Mouse (Mus musculus): ENCODE measurements around the gene Sult6b2.
A peak's percentile ranks its signal among the peaks of the same experiment; 100 is the strongest.

Gene Sult6b2

GRCm38 (mm10) chr6:142779045-142779811 is 25.1 kb downstream of the Sult6b2 start:
- no peak for DNase-seq (ENCODE audit: low spot score)

DNA sequence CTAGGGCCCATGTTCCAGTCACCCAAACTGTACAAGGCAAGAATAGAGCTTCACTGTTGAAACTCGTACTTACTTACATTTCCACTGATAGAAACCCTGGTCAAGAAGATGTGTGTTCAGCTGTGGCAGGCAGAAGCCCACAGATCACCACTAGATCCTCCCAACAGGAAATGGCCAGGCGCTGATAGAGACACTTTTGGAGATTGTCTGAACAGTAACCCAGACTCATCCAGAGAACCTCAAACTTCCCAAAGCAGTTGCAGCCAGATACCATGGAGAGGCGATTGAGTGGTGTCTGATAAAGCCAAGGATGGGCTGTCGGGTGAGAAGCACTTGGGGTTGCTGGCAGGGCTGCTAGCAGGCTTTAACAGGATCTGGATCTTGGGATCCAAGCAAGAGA is 27.4 kb downstream of the Sult6b2 start:
- no peak for DNase-seq (ENCODE audit: low spot score)

GRCm38 (mm10) chr6:142773566-142773965 is 30.7 kb downstream of the Sult6b2 start:
- no peak for DNase-seq (ENCODE audit: low spot score)

- DNase-seq (ENCODE audit: low spot score), result no peak
These were observed 32.7 kb downstream of the Sult6b2 start for GRCm38 (mm10) chr6:142771643-142772042.

DNA sequence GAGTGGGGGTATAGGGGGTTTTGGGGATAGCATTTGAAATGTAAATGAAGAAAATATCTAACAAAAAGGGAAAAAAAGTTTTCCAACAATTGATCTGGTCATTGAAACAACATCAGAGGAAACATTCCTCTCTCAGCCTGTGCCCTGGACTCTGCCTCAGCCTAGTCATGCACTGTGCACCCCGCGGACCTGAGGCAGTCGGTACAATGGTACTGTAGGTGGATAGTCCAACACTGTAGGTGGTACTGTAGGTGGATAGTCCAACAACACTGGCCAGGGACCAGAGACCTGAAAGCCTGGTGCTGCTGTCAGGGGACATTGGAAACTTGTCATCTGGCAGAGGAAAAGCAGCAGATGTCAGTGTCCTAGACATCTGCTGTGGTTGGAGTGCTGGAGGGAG is 34.4 kb downstream of the Sult6b2 start:
- DNase-seq (ENCODE audit: low spot score), result no peak

DNA sequence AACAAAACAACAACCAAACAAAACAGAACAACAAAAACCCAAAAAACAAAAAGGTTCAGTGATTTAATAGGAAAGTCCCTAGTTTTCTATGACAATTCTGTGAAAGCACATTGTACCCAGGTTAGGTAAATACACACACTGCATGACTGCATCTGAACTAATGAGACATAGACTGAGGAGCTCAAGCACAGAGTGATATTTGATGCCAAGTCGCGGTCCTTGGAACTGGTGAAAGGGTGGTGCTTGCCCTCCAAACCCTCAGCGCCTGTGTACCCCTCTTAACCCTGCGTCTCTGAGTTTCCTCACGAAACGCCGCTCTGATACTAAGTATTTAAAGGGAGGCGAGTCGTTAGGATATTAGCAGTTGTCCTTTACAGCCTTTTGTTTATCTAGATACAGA is 37.0 kb downstream of the Sult6b2 start:
- DNase-seq (ENCODE audit: low spot score), result no peak

DNA sequence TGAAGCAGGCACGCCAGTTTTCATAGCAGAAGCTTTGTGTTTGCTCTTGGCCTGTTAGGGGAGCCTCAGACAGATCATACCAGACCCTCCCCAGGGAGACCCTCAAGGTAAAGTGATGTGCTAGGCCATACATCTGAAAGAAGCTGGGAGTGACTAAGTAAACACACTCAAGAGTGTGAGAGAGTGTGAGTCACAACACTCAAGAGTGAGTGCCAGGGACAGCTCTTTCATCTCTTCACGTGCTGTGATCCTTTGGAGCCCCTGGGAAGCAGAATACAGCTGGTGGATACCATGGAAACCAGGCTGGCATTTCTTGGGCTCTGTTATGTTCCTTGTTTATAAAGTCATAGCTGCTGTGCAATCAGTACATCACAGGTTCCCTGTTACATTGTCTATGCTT is 39.4 kb downstream of the Sult6b2 start:
- no peak for DNase-seq (ENCODE audit: low spot score)

- no peak for DNase-seq (ENCODE audit: low spot score)
These were observed 44.7 kb downstream of the Sult6b2 start for GRCm38 (mm10) chr6:142759633-142760032.

GRCm38 (mm10) chr6:142758562-142758961 is 45.7 kb downstream of the Sult6b2 start:
- no peak for DNase-seq (ENCODE audit: low spot score)

- DNase-seq (ENCODE audit: low spot score), result no peak
These were observed 46.3 kb downstream of the Sult6b2 start for GRCm38 (mm10) chr6:142757976-142758375.

DNA sequence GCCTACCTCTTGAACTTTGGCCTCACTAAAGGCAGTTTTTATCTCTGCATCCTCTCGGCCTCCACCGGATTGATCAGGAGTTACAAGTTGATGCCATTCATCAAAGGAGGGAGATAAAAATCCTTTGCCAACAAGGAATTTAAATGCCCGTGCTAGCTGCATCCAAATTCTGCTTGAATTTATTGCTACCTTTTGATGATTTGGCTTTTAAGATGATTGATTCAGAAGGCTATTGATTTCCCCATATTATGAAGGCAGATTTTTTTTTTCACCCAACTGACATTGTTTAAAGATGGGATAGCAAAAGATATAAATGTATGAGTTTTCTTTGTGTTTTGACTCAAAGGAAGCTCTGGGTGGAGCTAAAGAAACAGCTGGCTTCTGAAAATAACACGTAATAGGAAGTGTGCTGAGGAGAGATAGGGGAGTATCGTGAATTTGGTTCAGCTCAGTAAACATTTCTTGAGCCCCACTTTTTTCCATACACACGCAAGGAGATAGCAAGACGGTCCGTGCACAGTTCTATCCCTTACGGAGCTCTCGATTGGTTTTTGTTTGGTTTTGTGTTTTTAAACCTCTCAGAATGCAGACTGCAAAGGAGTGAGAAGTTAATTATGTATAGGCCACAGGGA is 46.9 kb downstream of the Sult6b2 start:
- DNase-seq (ENCODE audit: low spot score), result no peak

- peak; percentile 58 for DNase-seq (ENCODE audit: low spot score)
These were observed 47.6 kb downstream of the Sult6b2 start, which contains the start of gene Cmas for GRCm38 (mm10) chr6:142756507-142757333. TSS of gene Cmas (plus strand) at chr6:142756686.

DNA sequence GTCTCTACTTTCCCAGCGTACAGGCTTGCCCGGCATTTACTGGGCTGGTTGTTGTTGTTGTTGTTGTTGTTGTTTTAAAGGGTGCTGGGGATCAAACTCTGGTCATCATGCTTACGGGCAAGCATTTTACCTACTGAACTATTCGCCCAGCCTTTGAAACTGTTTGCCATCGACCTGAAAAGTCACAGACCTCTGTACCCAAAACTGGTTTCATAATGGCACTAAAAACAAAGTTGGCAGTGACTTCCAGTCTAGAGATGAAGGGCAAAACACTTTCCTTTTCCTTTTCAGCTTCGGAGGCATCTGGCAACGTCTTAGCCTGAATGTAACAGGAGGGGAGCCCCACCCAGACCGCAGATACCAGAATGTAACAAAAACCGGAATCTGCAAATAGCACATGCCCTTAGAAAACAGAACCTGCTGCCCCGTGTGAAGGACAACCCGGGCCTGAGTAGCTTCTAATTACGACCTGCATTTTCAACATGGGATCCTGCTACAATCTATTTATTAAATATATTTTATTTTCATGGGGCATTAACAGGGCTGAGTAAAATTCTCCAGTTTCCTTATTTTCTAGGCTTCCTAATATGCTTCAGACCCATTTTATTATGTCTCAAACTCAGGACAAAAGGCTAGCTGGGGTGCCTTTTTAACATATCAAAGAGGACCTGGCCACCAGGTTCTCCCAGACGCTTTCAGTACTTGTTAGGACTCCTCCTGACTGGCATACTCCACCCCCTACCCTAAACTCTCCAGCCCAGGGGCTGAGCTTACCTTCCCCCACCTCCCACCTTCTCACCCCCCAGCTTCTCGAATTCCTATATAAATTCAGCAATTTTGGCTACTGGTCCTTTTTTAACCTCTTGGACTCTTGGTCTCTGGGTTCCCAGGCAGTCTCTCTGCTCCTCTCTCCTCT is 51.7 kb downstream of the Sult6b2 start:
- no peak for DNase-seq (ENCODE audit: low spot score)

GRCm38 (mm10) chr6:142751365-142751764 is 52.9 kb downstream of the Sult6b2 start:
- no peak for DNase-seq (ENCODE audit: low spot score)

GRCm38 (mm10) chr6:142748057-142748708 is 56.1 kb downstream of the Sult6b2 start:
- no peak for DNase-seq (ENCODE audit: low spot score)

DNA sequence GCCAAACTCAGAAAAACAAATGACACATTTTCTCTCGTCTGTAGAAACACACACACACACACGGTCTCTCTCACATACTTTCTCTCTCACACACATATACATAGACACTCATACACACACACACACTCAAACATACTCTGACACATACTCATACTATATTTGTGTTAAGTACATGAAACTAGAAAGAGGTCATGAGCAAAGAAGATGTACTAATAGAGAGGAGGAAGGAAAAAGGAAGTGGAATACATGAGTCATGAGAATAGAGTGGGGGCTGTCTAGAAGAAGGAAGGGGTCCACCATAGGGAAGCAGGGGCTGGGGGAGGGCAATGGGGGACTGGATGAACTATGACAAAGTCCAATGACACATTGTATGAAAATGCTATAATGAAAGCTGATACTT is 57.1 kb downstream of the Sult6b2 start:
- no peak for DNase-seq (ENCODE audit: low spot score)

DNA sequence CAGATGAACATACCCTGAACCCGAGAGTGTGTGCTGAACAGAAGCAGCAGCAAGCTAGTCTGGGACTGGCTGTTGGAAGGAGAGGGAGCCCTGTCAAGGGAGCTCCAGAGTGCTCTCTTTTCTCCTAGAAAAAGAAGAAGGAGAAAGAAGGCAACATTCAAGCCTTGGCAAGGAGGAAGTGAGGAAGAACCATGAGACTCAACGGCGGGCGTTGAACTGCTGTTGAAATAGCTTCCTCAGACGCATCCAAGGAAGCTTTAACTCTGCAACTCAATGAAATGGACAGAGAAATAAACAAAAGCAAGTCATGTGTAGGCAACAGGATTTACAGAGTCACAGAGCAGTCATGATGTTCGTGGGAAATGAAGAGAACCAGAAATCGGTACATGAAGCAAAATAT is 57.5 kb downstream of the Sult6b2 start:
- DNase-seq (ENCODE audit: low spot score), result no peak

- no peak for DNase-seq (ENCODE audit: low spot score)
These were observed 58.8 kb downstream of the Sult6b2 start for GRCm38 (mm10) chr6:142745484-142745883.

GRCm38 (mm10) chr6:142743193-142743592 is 61.1 kb downstream of the Sult6b2 start:
- DNase-seq (ENCODE audit: low spot score), result no peak

DNA sequence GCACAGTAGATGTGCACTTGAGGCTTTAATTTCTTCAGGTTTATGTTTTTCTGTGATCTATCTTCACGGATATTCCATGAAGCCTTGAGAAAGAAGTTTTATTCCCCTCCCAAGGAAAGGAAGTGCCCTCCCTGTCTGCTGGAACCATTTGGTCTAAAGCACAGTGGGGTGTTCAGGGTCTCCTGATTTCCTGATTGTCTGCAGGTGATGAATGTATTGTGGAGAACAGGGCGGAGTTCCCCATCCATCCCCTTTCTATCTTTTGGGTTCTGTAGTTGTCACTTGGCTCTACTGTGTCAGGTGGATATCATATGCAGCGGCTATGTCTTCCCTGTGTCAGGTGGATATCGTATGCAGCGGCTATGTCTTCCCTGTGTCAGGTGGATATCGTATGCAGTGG is 62.5 kb downstream of the Sult6b2 start:
- DNase-seq (ENCODE audit: low spot score), result no peak

- no peak for DNase-seq (ENCODE audit: low spot score)
These were observed 65.7 kb downstream of the Sult6b2 start for GRCm38 (mm10) chr6:142738637-142739036.

All from ovary, postnatal 10 days (tissue).